Mouse (Mus musculus): ENCODE data around the gene 1600002K03Rik. TPM values are rescaled to one million over a fixed set of nuclear protein-coding genes. Genes with fewer than 3 reads are reported as not detected.

Gene 1600002K03Rik
- polyA plus RNA-seq, 1 experiment from 2014 or later: 14.1 TPM

GRCm38 (mm10) chr10:80136179-80136951 lies 36.4 kb upstream of the 1600002K03Rik start:
- peaks cover 7% of the 10 kb centered on the region; the same call in 1 of the 2 replicates for H3K36me3 ChIP-seq (ENCODE audit: control insufficient read depth, insufficient read depth, low read length)
- H3K27ac ChIP-seq (replicated peaks): no peak overlapping the region
- no peaks in the 10 kb centered on the region for H3K9me3 ChIP-seq (ENCODE audit: control insufficient read depth, low read length)
- H3K27me3 ChIP-seq (ENCODE audit: control insufficient read depth, insufficient read depth, low read length): no peaks in the 10 kb centered on the region
- 0 out of 2 replicates have a peak, but pooled peaks cover 2% of the 10 kb centered on the region for H3K4me1 ChIP-seq (replicated peaks; ENCODE audit: control insufficient read depth, insufficient read depth)
- WGBS: 25% methylated on average over 37 of the region's 49 CpGs
- H3K4me3 ChIP-seq (ENCODE audit: low read depth, low read length): 0 out of 2 replicates have a peak overlapping the region, but pooled peaks have one; percentile 0
- ATAC-seq (ENCODE audit: low FRiP score, low TSS enrichment): no peak
- H3K4me2 ChIP-seq (replicated peaks; ENCODE audit: low read depth): peak overlapping the region; percentile 96
- no peak overlapping the region for H3K9ac ChIP-seq (ENCODE audit: low read length)
- TF ChIP-seq CTCF (IDR thresholded peaks at IDR 0.05; ENCODE audit: low read depth): no peak
- TF ChIP-seq EP300 (optimal IDR thresholded peaks at IDR 0.05): no peak
- peak; percentile 35 for DNase-seq (ENCODE audit: low spot score)

DNA sequence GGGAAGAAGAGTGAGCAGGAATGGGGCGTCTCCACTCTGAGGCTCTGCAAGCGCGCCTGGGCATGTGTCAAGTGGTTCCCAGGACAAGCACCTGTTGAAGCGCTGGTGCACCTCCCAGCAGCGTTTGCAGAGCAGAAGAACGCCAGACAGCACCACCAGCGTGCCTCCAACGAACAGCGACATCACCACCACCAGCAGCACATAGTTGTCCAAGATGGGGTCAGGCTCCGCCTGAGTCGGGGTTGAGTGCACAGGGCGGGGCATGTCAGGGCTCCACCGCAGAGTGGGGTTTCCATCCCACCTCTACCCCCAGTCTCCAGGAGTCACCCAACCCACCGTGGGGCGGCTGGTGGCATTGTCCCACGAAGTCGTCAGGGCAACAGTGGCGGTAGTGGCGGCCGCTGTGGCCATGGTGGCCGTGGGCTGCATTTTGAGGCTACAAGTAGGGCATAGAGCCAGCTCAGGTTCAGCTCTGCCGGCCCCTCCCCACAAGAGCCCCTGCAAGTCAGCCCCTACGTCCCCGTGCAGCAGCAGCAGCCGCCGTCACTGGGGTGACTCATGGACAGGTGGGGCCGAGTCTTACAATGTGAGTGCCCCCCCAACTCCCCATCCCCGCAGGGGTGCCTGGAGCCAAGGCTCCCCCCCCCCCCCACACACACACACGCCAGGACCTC lies 35.7 kb upstream of the 1600002K03Rik start:
- no peaks in the 10 kb centered on the region for H3K9me3 ChIP-seq (ENCODE audit: control insufficient read depth, low read length)
- ATAC-seq (ENCODE audit: low FRiP score, low TSS enrichment): no peak
- peak overlapping the region; percentile 96 for H3K4me2 ChIP-seq (replicated peaks; ENCODE audit: low read depth)
- peak overlapping the region; percentile 0; the same call in 1 of the 2 replicates for H3K4me3 ChIP-seq (ENCODE audit: low read depth, low read length)
- H3K4me1 ChIP-seq (replicated peaks; ENCODE audit: control insufficient read depth, insufficient read depth): 0 out of 2 replicates have a peak, but pooled peaks cover 2% of the 10 kb centered on the region
- H3K9ac ChIP-seq (ENCODE audit: low read length): no peak overlapping the region
- no peaks in the 10 kb centered on the region for H3K27me3 ChIP-seq (ENCODE audit: control insufficient read depth, insufficient read depth, low read length)
- peak overlapping the region; percentile 2; the same call in 1 of the 2 replicates for H3K27ac ChIP-seq (replicated peaks)
- peak; percentile 71 for DNase-seq (ENCODE audit: low spot score)
- H3K36me3 ChIP-seq (ENCODE audit: control insufficient read depth, insufficient read depth, low read length): peaks cover 2% of the 10 kb centered on the region; the same call in 1 of the 2 replicates
- 14% methylated on average over 28 of the region's 29 CpGs for WGBS
- TF ChIP-seq CTCF (IDR thresholded peaks at IDR 0.05; ENCODE audit: low read depth) (no peak), EP300 (optimal IDR thresholded peaks at IDR 0.05) (no peak)

GRCm38 (mm10) chr10:80137626-80138552 lies 34.9 kb upstream of the 1600002K03Rik start:
- DNase-seq (ENCODE audit: low spot score): peak; percentile 65
- Histone ChIP-seq H3K9ac (ENCODE audit: low read length) (peak overlapping the region; percentile 68; the same call in 1 of the 2 replicates), H3K36me3 (ENCODE audit: control insufficient read depth, insufficient read depth, low read length) (no peaks in the 10 kb centered on the region), H3K27me3 (ENCODE audit: control insufficient read depth, insufficient read depth, low read length) (no peaks in the 10 kb centered on the region), H3K27ac (replicated peaks) (peak overlapping the region; percentile 76), H3K4me3 (ENCODE audit: low read depth, low read length) (peak overlapping the region; percentile 58), H3K9me3 (ENCODE audit: control insufficient read depth, low read length) (no peaks in the 10 kb centered on the region), H3K4me2 (replicated peaks; ENCODE audit: low read depth) (peak overlapping the region; percentile 96), H3K4me1 (replicated peaks; ENCODE audit: control insufficient read depth, insufficient read depth) (peaks cover 5% of the 10 kb centered on the region; the same call in 1 of the 2 replicates)
- WGBS: 5% methylated on average over 22 of the region's 33 CpGs
- no peak for TF ChIP-seq EP300 (optimal IDR thresholded peaks at IDR 0.05)
- TF ChIP-seq CTCF (IDR thresholded peaks at IDR 0.05; ENCODE audit: low read depth): no peak
- no peak for ATAC-seq (ENCODE audit: low FRiP score, low TSS enrichment)

DNA sequence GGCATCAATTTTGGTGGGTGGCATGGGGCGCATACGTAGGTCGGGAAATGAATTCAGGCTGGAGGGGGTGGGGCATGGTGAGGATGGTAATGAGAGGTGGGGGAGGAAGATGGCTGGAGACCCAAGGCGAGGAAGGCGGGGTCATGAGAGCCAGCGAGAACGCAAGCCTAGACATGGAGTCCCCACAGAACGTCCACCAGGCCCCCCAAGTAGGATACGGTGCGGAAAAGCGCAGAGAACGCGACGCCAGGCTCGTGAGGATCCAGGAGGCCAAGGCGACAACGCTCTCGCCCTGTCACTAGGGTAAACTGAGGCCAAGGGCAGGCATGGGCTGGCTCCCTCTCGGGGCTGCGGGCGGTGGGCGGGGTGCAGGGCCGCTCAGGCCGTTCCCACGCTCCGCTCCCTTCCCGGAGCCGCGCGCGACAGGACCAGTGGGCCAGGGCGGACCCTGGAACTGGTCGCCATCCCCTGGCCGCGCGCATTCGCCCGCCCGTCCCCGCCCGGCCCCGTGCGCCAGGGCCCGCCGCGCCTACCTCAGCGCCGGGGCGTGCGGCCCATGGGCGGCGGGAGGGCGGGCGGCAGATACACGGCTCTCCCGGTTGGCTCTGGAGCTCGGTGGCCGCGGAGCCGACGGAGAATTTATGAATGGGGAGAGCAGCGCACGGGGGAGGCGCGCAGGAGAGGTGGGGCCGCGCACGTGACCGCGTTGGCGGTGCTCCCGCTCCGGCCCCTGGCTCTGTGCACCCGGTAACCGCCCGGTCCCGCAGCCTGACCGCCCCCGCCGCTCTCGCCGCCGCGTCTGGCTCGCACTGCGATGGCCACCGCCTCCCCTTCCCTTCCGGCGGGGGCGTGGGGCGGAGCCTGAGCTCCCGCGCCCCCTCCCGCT lies 33.9 kb upstream of the 1600002K03Rik start, which contains the start of gene Atp5d:
Atp5d (plus strand) TSS at position 80 of the 886 bp plus-strand sequence.
- Histone ChIP-seq H3K36me3 (ENCODE audit: control insufficient read depth, insufficient read depth, low read length) (peaks cover 2% of the 10 kb centered on the region; the same call in 1 of the 2 replicates), H3K4me1 (replicated peaks; ENCODE audit: control insufficient read depth, insufficient read depth) (peaks cover 5% of the 10 kb centered on the region; the same call in 1 of the 2 replicates), H3K27ac (replicated peaks) (peak within 1 kb of the TSS; percentile 76), H3K4me3 (ENCODE audit: low read depth, low read length) (peak within 1 kb of the TSS; percentile 58), H3K4me2 (replicated peaks; ENCODE audit: low read depth) (peak within 1 kb of the TSS; percentile 96), H3K27me3 (ENCODE audit: control insufficient read depth, insufficient read depth, low read length) (no peaks in the 10 kb centered on the region), H3K9ac (ENCODE audit: low read length) (peak within 1 kb of the TSS; percentile 68), H3K9me3 (ENCODE audit: control insufficient read depth, low read length) (no peaks in the 10 kb centered on the region)
- 2% methylated on average over 34 of the region's 94 CpGs for WGBS
- TF ChIP-seq CTCF (IDR thresholded peaks at IDR 0.05; ENCODE audit: low read depth) (no peak), EP300 (optimal IDR thresholded peaks at IDR 0.05) (no peak)
- DNase-seq (ENCODE audit: low spot score) (peak; percentile 77), ATAC-seq (ENCODE audit: low FRiP score, low TSS enrichment) (peak; percentile 2; the same call in 1 of the 2 replicates)
